Mouse (Mus musculus) R1 (cell line): ENCODE data around the gene Mreg.
"Not testable (repeated sequence)": the region's sequence is repeated elsewhere in the genome, so short reads cannot be mapped to it uniquely, and the experiment has no call there.

ENCODE experiments used
- DNase-seq: peaks from one replicate; pipeline ENCODE4 v3.0.0-alpha.2; 2018; ENCODE audit warnings: low read depth, low spot score

Gene Mreg

GRCm38 (mm10) chr1:72211701-72212699 is at the start of gene Mreg:
TSS of gene Mreg (minus strand) at chr1:72212307.
- peak; percentile 83 for DNase-seq

DNA sequence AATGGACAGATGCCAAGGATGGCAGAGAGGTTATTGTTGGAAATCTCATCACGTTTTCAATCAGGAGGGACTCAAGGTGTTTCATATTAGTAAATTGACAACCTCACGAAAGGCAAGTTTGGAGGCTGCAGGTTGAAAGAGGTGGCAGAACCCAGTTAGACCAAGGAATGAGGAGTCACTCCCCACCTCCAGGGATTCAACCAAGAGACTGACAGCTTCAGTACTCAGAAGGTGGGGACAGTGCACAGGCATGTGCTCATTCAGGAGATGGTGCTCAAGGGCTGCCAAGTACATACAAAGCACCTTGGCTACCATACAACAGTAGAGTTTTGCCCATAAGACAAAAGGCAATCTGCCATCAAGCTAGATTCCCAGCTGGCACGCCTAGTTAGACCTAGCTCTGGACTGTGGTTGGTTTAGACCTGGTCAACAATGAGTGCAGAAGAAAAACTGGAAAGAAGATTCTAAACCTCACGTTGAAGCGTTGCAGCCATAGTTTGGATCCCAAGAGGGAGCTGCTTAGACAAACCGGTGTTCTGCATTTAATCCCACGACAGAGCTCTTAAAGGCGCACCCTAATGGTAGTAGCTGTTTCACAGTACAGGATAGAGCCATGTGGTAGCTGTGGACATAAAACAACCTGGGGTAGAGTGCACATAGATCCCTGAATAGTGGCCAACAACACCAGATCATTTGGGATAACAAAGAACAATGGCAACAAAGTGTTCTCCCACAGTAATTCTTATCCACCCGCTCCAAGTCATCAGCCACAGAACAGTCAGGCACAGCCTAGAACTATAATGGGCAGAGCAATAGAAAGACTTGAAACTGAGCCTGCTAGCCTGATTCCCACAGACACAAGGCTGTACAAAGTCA is 44.5 kb upstream of the Mreg start:
- DNase-seq, result peak; percentile 17

- DNase-seq, result no peak
Measured at GRCm38 (mm10) chr1:72255854-72256175, 43.7 kb upstream of the Mreg start.

DNA sequence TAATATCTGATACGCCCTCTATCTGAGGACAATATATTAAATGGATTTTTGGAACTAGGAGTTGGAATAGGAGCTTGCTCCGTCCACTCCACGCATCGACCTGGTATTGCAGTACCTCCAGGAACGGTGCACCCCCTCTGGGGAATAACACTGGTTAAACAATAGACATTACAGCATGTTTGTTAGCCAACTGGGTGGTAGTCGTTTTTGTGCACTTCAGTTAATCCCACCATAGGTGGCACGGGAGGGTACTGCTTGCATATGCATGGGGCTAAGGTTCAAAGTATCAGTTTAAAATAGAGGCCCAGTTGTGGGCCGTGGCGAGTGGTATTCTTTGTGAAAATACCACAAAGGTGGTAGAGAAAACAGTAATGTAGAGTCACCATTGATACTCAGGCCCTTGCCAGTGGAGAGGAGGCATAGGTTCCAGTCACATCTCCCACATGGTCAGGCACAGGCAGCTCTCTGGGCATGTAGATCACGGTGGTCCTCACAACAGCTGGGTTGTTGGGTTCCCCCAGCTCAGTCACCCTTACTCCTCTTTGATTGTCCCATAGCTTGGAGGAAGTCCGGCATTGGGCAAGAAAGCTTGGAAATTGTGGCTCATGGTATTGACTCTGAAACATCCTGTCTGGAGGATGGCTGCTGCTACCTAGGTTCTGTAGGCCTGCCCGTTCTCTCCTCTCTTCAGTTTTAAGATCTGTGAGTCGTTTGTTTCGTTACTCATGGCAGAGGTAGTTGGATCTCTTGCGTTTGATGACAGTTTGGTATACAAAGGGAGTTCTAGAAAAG is 43.2 kb upstream of the Mreg start:
- DNase-seq, result peak; percentile 98

- peak; percentile 97 for DNase-seq
Measured at GRCm38 (mm10) chr1:72254545-72255061, 42.5 kb upstream of the Mreg start.

- peak; percentile 47 for DNase-seq
Measured at GRCm38 (mm10) chr1:72253881-72254491, 41.9 kb upstream of the Mreg start.

- no peak for DNase-seq
Measured at GRCm38 (mm10) chr1:72251806-72252205, 39.7 kb upstream of the Mreg start.

DNA sequence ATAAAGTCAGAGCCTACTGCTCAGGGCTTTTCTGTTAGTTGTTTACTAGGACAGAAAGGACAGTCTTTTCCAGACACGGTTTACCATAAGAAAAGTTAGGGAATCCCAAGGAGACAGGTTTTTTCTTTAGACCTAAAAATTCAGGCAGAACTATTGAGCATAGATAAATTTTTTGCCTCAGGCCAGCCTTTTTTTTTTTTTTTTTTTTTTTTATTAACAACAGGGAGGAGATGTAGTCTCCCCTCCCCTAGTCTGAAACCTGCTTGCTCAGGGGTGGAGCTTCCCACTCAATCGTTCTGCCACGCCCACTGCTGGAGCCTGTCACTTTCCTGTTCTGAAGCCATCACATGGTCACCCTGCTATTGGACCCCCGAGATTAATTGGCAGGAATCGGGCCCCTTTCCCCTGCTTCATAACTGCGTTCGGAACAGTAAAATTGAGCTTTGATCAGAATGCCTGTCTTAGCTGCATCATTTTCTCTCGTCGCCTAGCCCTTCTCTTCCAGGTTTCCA is 36.2 kb upstream of the Mreg start:
- peak; percentile 64 for DNase-seq

DNA sequence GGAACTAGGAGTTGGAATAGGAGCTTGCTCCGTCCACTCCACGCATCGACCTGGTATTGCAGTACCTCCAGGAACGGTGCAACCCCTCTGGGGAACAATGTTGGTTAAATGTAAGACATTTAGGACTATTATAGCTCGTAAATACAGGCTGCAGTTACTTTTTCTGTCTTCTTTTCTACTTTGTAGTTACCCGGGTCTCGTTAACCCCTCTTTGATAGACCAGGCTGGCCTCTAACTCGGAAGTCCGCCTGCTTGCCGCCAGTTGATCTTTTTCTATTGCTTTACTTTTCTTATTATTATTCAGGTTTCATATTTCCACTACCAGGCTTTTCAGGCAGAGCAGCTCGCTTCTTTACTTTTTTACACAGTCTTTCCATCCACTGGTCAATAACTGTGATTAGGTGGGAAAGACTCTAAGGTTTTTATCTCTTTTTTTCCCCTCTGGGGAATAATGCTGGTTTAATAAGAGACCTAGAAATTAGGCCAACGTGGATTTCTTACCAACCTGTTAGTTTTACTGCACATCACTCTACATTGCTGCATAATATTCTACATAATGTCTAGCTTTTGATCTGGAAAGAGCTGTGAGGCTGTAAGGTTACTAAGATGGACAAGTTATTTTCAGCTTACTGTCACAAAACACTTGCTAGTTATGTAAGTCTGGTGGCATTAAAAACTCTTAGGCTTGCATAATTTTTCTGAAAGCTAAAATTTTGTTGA is 32.4 kb upstream of the Mreg start:
- DNase-seq, result peak; percentile 92

- DNase-seq, result peak; percentile 99
Measured at GRCm38 (mm10) chr1:72243656-72244316, 31.7 kb upstream of the Mreg start.

DNA sequence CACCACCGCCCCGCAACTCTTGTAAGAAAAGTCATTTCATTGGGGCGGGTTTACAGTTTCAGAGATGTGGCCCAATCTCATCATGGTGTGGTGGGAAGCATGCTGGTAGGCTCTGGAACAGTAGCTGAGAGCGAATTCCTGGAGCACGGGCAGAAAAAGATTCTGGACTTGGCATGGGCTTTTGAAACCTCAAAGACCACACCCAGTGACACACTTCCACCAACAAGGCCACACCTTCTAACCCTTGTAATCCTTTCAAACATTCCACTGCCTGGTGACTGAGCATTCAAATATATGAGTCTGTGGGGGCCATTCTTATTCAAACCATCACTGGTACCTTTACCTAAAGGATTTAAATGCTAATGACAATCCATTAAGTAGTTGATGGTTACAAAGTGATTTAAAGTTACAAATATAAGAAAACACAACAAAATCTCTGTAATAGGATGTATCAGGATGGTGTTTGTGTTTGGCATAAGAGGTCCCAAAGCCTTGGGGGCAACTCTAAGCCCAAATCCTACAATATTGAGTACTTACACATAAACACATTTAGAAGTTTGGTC is 30.6 kb upstream of the Mreg start:
- DNase-seq, result peak; percentile 95

GRCm38 (mm10) chr1:72239113-72239512 is 27.0 kb upstream of the Mreg start:
- not testable (repeated sequence) for DNase-seq

DNA sequence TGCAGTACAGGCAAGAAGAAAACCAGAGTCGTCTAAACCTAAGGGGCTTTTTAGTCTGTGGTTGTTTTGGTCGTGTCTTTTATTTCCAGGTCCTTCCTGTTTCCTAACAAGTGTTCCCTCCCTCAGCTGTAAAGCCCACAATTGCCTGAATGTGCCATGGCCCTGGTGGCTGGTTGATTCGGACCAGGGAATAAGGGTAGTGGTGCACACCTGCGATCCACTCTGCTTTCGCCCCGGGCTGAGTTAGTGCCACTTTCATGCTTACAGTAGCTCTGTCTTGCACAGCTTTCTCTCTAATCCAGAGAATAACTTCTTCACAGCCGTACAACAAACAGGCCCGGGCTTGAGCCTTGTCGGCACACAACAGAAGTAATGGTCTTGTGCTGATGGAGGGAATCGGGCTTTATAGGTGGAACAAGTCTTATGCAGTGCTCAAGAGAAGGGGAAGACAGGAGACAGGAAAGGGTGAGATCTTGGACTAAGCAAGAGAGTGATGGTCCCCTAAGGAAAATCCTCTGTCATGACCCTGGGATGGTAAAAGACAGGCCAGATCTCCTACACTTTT is 26.0 kb upstream of the Mreg start:
- DNase-seq, result peak; percentile 43

- DNase-seq, result peak; percentile 64
Measured at GRCm38 (mm10) chr1:72237007-72237775, 25.1 kb upstream of the Mreg start.

GRCm38 (mm10) chr1:72236363-72237006 is 24.4 kb upstream of the Mreg start:
- DNase-seq, result peak; percentile 97

GRCm38 (mm10) chr1:72232592-72232991 is 20.5 kb upstream of the Mreg start:
- DNase-seq, result peak; percentile 17

GRCm38 (mm10) chr1:72228974-72229373 is 16.9 kb upstream of the Mreg start:
- peak; percentile 99 for DNase-seq
